Mouse (Mus musculus) liver, postnatal 0 days (tissue): ENCODE data around the gene Vti1a.

Experiments used
- CTCF ChIP-seq: sonication (generic); IDR thresholded peaks from 2 replicates; pipeline ENCODE4 v1.5.1; 2016; ENCODE audit warnings: antibody characterized with exemption, low read depth
- EP300 ChIP-seq: IDR thresholded peaks from 2 replicates; pipeline ENCODE4 v1.6.1; 2016; ENCODE audit warnings: antibody characterized with exemption, low read depth, mild to moderate bottlenecking

DNA sequence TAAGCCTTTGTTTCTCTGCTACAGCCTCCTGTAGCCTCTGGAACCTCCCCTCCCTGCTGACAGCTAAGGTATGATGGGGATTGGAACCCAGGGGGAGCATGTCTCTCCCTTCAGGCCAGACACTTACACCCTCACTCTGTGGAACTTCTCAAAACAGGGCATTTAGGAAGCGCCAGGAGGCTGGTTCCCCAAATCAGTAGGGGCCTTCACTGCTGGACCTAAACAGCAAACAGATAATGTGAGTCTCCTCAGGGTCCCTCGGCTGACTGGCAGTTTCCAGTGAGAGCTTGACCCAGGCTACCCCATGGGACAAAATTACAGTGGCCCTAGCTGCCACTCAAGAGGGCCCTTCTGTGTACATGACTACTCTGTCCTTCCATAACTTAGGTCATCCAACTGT is 325.8 kb downstream of the Vti1a start:
- TF ChIP-seq CTCF (no peak), EP300 (no peak)
